Mouse (Mus musculus): ENCODE data around the gene Rara.

GRCm38 (mm10) chr11:98945605-98945977 is 18.0 kb downstream of the Rara start:
- TF ChIP-seq CTCF (IDR thresholded peaks at IDR 0.05; ENCODE audit: control insufficient read depth, insufficient read depth, low read length) (no peak), POLR2A (IDR thresholded peaks at IDR 0.05; ENCODE audit: borderline replicate concordance, control insufficient read depth, low read depth, low read length) (no peak)
